Mouse (Mus musculus) Patski (cell line): ENCODE results near the gene Fosb. TPM values are rescaled to one million over a fixed set of nuclear protein-coding genes. Genes with fewer than 3 reads are reported as not detected.

Source experiments
- ATAC-seq: fragments of 100-300 bp; one replicate; pipeline ENCODE4 v1.8.0; 2021
- CTCF ChIA-PET: fragments of 350-600 bp; sonication (Branson Sonifier 250); formaldehyde crosslinking; loops from one replicate; lab custom pipeline; 2022; ENCODE audit warnings: inconsistent platforms; lab: Charles Lee
- POLR2A ChIA-PET: fragments of 350-600 bp; sonication (Branson Sonifier 250); formaldehyde crosslinking; loops from one replicate; lab custom pipeline; 2022; ENCODE audit warnings: antibody characterized with exemption, inconsistent platforms; lab: Charles Lee
- DNase-seq: peaks from one replicate; pipeline ENCODE4 v3.0.0-alpha.2; 2011; ENCODE audit warnings: low read depth, low spot score
- H3K27me3 ChIP-seq: fragments of 371-371 bp; one replicate; pipeline ENCODE4 v1.5.1; 2021
- CTCF ChIP-seq: fragments of 100-300 bp; IDR thresholded peaks from one replicate; pipeline ENCODE4 v1.5.1; 2021
- in situ Hi-C: fragments of 300-500 bp; cut with MboI; formaldehyde crosslinking; loops from 3 replicates; pipeline ENCODE4 v1.11.1; 2018; ENCODE audit warnings: low pct_unique_long_range_greater_than_20kb, mixed read lengths
- polyA plus RNA-seq: library from polyadenylated mRNA; unstranded; gene quantifications from one replicate; pipeline ENCODE4 v1.2.3, GENCODE M21; 2021

Fosb gene
- polyA plus RNA-seq, 1 experiment from 2014 or later: 72.9 TPM

GRCm38 (mm10) chr7:19271238-19272172, 38.3 kb downstream of the Fosb start, which contains the start of gene Vasp:
Vasp (minus strand) TSS chr7:19271817.
- CTCF ChIA-PET: interaction anchor here (1.2 to 1.7 kb wide), 2 partner anchors 32 to 42 kb away, joined by 3 to 7 read pairs; no protein-coding TSS in a partner anchor
- TF ChIP-seq CTCF: no peak
- no peaks in the 10 kb centered on the region for H3K27me3 ChIP-seq
- DNase-seq (no peak), ATAC-seq (peak; percentile 61)
- POLR2A ChIA-PET: interaction anchor here (0.9 to 2.9 kb wide), 3 partner anchors 14 to 93 kb away, joined by 3 to 9 read pairs (median 3); no protein-coding TSS in a partner anchor
- in situ Hi-C loops: no loop called here

GRCm38 (mm10) chr7:19270509-19271237, 39.2 kb downstream of the Fosb start:
- in situ Hi-C loops: no loop called here

GRCm38 (mm10) chr7:19269721-19270441, 40.0 kb downstream of the Fosb start:
- POLR2A ChIA-PET: interaction anchor here (0.8 to 2.9 kb wide), 4 partner anchors 12 to 89 kb away, joined by 3 to 9 read pairs (median 4); partner anchors contain the start of genes Cd3eap and Ppp1r13l
- ATAC-seq (peak; percentile 45), DNase-seq (no peak)
- no peak for TF ChIP-seq CTCF
- CTCF ChIA-PET: interaction anchor here (1.6 to 2.8 kb wide), 2 partner anchors 22 to 30 kb away, joined by 4 to 18 read pairs; no protein-coding TSS in a partner anchor
- in situ Hi-C loops: no loop called here
- H3K27me3 ChIP-seq: no peaks in the 10 kb centered on the region

More at GRCm38 (mm10) chr7:19270509-19271237, 39.2 kb downstream of the Fosb start:
- no peaks in the 10 kb centered on the region for H3K27me3 ChIP-seq
- ChIA-PET CTCF (interaction anchor here (1.6 kb wide), 1 partner anchor 23 kb away, joined by 4 read pairs; no protein-coding TSS in a partner anchor), POLR2A (interaction anchor here (0.8 to 2.9 kb wide), 3 partner anchors 13 to 89 kb away, joined by 3 to 9 read pairs (median 3); partner anchors contain the start of genes Cd3eap and Ppp1r13l)
- TF ChIP-seq CTCF: no peak
- ATAC-seq: no peak
- no peak for DNase-seq

- ATAC-seq (no peak), DNase-seq (no peak)
- ChIA-PET POLR2A (interaction anchor here (0.5 to 2.9 kb wide), 5 partner anchors 11 to 71 kb away, joined by 3 to 9 read pairs (median 4); no protein-coding TSS in a partner anchor), CTCF (interaction anchor here (1.6 to 2.8 kb wide), 2 partner anchors 22 to 30 kb away, joined by 4 to 18 read pairs; no protein-coding TSS in a partner anchor)
- TF ChIP-seq CTCF: no peak
- H3K27me3 ChIP-seq: no peaks in the 10 kb centered on the region
- in situ Hi-C loops: no loop called here
These were observed 40.7 kb downstream of the Fosb start for GRCm38 (mm10) chr7:19268993-19269681.

- no peaks in the 10 kb centered on the region for H3K27me3 ChIP-seq
- POLR2A ChIA-PET: interaction anchor here (1.0 to 1.9 kb wide), 2 partner anchors 14 to 20 kb away, joined by 3 to 6 read pairs; no protein-coding TSS in a partner anchor
- ATAC-seq (no peak), DNase-seq (no peak)
- no peak for TF ChIP-seq CTCF
- in situ Hi-C loops: no loop called here
- CTCF ChIA-PET: interaction anchor here (1.3 to 2.8 kb wide), 4 partner anchors 8 to 28 kb away, joined by 3 to 18 read pairs (median 5); no protein-coding TSS in a partner anchor
These were observed 42.8 kb downstream of the Fosb start for GRCm38 (mm10) chr7:19267051-19267450.

GRCm38 (mm10) chr7:19265928-19266822, 43.7 kb downstream of the Fosb start:
- CTCF ChIA-PET: interaction anchor here (1.6 kb wide), 1 partner anchor 15 kb away, joined by 5 read pairs; no protein-coding TSS in a partner anchor
- in situ Hi-C loops: no loop called here
- no peak for DNase-seq

GRCm38 (mm10) chr7:19265147-19265546, 44.7 kb downstream of the Fosb start:
- no peaks in the 10 kb centered on the region for H3K27me3 ChIP-seq
- in situ Hi-C loops: no loop called here
- DNase-seq (no peak), ATAC-seq (no peak)
- ChIA-PET POLR2A (interaction anchor here (0.6 kb wide), 2 partner anchors 12 to 94 kb away, joined by 3 read pairs; partner anchors contain the start of gene Cd3eap), CTCF (no interaction called here)
- TF ChIP-seq CTCF: no peak

More at GRCm38 (mm10) chr7:19265928-19266822, 43.7 kb downstream of the Fosb start:
- ATAC-seq: no peak
- POLR2A ChIA-PET: interaction anchor here (0.6 kb wide), 2 partner anchors 9 to 93 kb away, joined by 3 read pairs; partner anchors contain the start of gene Cd3eap
- no peaks in the 10 kb centered on the region for H3K27me3 ChIP-seq
- TF ChIP-seq CTCF: no peak

- no peaks in the 10 kb centered on the region for H3K27me3 ChIP-seq
- ATAC-seq (no peak), DNase-seq (no peak)
- no peak for TF ChIP-seq CTCF
- ChIA-PET CTCF (interaction anchor here (1.0 to 3.2 kb wide), 2 partner anchors 9 to 19 kb away, joined by 3 to 17 read pairs; no protein-coding TSS in a partner anchor), POLR2A (interaction anchor here (0.5 to 2.3 kb wide), 2 partner anchors 12 kb away, joined by 3 to 9 read pairs; no protein-coding TSS in a partner anchor)
- in situ Hi-C loops: no loop called here
These were observed 51.5 kb downstream of the Fosb start for GRCm38 (mm10) chr7:19258336-19258735.
